Mouse (Mus musculus) liver, adult 2 months (tissue): ENCODE data around the gene Slc15a2. TPM values are rescaled to one million over a fixed set of nuclear protein-coding genes. Genes with fewer than 3 reads are reported as not detected.

Experiments
- DNase-seq: peaks from one replicate; pipeline ENCODE4 v3.0.0-alpha.2; 2011; ENCODE audit warnings: low read depth, low spot score; ENCODE audit errors: extremely low read depth
- H3K27ac ChIP-seq: fragments of 200-500 bp; replicated peaks from 2 replicates; pipeline ENCODE4 v1.5.1; 2012; ENCODE audit warnings: low read depth, mild to moderate bottlenecking, control low read depth, inconsistent platforms, low read length; ENCODE audit not compliant: insufficient read depth
- H3K27me3 ChIP-seq: fragments of 200-500 bp; 2 replicates; pipeline ENCODE4 v1.6.1; 2012; ENCODE audit warnings: mild to moderate bottlenecking, moderate library complexity, low read length, inconsistent platforms; ENCODE audit not compliant: control insufficient read depth, insufficient read depth
- H3K36me3 ChIP-seq: fragments of 200-500 bp; 2 replicates; pipeline ENCODE4 v1.6.1; 2012; ENCODE audit warnings: low read length, inconsistent platforms; ENCODE audit not compliant: control insufficient read depth, insufficient read depth
- H3K4me1 ChIP-seq: fragments of 200-500 bp; 2 replicates; pipeline ENCODE4 v1.6.1; 2011; ENCODE audit warnings: low read length; ENCODE audit not compliant: control insufficient read depth, insufficient read depth
- H3K4me3 ChIP-seq: fragments of 200-500 bp; 2 replicates; pipeline ENCODE4 v1.5.1; 2011; ENCODE audit warnings: low read depth, mild to moderate bottlenecking, control low read depth, low read length, moderate library complexity; ENCODE audit not compliant: insufficient read depth
- H3K79me2 ChIP-seq: fragments of 200-500 bp; 2 replicates; pipeline ENCODE4 v1.6.1; 2012; ENCODE audit warnings: inconsistent platforms, mild to moderate bottlenecking, low read length, moderate library complexity; ENCODE audit not compliant: control insufficient read depth, insufficient read depth
- H3K9ac ChIP-seq: fragments of 200-500 bp; 2 replicates; pipeline ENCODE4 v1.6.1; 2012; ENCODE audit warnings: low read depth, mild to moderate bottlenecking, control low read depth, inconsistent platforms, low read length
- CTCF ChIP-seq: fragments of 200-500 bp; IDR thresholded peaks from 2 replicates; pipeline ENCODE4 v1.5.1; 2011; ENCODE audit warnings: low read depth, low read length, control low read depth
- POLR2A ChIP-seq: fragments of 200-500 bp; IDR thresholded peaks from 2 replicates; pipeline ENCODE4 v1.6.1; 2011; ENCODE audit warnings: low read length, control low read depth; ENCODE audit not compliant: insufficient read depth; ENCODE audit errors: extremely low read depth
- WGBS: fragments of 180-500 bp; shearing (Covaris S2); methylation state at CpG from one replicate; pipeline ENCODE4 v1.1.7; 2018; 5-methylcytosine and 5-hydroxymethylcytosine counted together
- polyA plus RNA-seq: library from polyadenylated mRNA; depleted of rRNA; stranded (reverse); fragments of >200 nt; gene quantifications from 2 replicates; pipeline ENCODE4 v1.2.3, GENCODE M21; 2012; rRNA removed
- total RNA-seq: library from RNA; depleted of rRNA; stranded (reverse); fragments of >200 nt; gene quantifications from 2 replicates; pipeline ENCODE4 v1.2.3, GENCODE M21; 2014; rRNA removed

Gene Slc15a2
- 2.8 and 6.9 TPM in 2 replicates for total RNA-seq
- 0.24 and 0.97 TPM in 2 replicates for polyA plus RNA-seq

DNA sequence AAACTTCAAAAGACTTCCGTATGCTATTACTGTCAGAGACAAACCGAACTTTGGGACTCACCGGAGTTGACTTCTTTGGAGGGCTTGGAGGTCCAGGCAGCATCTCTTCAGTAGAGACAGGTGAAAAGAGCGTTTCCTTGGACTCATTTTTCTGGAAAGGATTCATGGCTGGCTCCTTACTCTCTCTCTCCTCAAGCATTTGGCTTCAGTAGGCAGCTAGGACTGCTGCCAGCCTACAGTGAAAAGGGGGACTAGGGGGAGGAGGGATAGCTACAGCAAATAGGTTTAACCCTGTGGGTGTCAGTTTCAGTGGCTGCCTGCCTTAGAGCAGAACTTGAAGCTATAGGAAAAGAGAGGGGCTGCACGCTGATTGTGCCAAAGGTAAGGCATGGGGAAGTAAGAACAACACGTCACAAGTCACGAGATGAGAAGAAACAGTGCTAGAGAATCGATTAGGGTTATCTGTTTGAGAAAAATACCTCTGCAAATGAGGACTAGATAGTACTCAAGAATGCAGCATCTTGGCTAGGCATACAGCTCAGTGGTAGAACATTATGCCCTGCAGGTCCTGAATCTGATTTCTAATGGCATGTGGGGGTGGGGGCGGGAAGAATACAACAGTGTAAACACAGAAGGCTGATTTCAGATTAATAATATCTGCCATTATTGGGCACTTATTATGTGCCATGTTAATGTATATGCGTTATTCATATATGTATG lies at the start of gene Slc15a2:
Slc15a2 (minus strand) TSS at position 369 of the 720 bp plus-strand sequence.
- H3K27ac ChIP-seq: no peak within 1 kb of the TSS
- peaks cover 2% of the 10 kb centered on the region; the same call in 1 of the 2 replicates for H3K4me1 ChIP-seq
- no peak within 1 kb of the TSS for H3K9ac ChIP-seq
- no peak for DNase-seq
- H3K4me3 ChIP-seq: no peak within 1 kb of the TSS
- WGBS: 61% methylated on average over 10 of the region's 10 CpGs
- no peaks in the 10 kb centered on the region for H3K36me3 ChIP-seq
- H3K27me3 ChIP-seq: no peaks in the 10 kb centered on the region
- H3K79me2 ChIP-seq: no peaks in the 10 kb centered on the region
- no peak for TF ChIP-seq POLR2A
- TF ChIP-seq CTCF: no peak

DNA sequence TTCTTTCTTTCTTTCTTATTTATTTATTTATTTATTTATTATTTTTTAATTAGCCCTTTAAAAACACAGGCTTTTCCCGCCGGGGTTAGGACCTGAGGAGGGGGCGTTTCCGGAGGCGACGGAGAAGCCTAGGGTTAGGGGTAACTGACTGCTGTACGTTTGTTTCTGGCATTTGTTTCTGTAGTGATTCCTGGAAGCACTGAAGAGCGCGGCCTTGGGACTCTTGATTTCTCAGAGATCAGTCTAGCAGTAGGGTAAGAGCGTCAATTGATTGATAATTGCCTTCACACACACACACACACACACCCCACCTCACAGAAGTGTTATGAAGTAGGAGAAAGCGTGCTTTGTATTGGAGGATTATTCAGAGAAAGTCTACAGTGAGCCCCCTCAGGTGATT lies 44.1 kb upstream of the Slc15a2 start:
- Histone ChIP-seq H3K9ac (peak overlapping the region; percentile 63), H3K27ac (no peak overlapping the region), H3K4me1 (peaks cover 6% of the 10 kb centered on the region), H3K27me3 (no peaks in the 10 kb centered on the region), H3K4me3 (peak overlapping the region; percentile 98), H3K36me3 (no peaks in the 10 kb centered on the region), H3K79me2 (no peaks in the 10 kb centered on the region)
- TF ChIP-seq CTCF: no peak
- no peak for TF ChIP-seq POLR2A
- DNase-seq: peak; percentile 17
- 12% methylated on average over 11 of the region's 11 CpGs for WGBS

DNA sequence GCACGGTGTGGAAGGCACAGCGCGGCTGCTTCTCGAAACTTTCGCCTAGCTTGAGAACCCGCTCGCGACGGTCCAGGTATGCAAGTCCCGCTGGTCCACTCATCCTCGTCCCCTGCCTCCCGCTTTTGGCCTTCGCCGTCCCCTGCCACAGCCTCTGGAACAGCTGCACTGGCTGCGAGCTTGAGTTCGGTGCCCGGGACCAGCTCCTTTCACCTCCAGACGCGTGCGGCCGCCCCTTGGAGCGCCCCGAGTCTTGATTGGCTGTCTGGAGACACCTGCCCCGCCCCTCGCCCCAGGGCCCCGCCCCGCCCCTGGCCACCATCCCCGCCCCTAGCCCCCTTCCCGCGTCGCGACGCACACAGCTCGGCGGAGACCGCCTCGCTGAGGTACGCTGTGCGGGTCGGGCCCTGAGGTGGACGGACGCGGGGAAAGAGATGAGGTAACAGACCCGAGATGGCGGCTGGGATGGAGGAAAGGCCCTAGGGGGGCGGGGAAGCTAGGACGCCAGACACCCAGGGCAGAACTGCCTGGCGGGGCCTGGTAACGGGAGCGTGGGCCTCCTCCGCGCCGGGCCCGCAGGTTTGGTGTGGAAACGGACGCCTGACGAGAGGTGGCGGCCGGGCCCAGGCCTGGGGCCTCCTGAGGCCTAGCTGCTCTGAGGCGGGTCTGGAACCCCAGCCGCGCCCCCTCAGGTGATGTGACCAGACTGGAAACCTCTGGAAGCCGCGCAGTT lies 43.5 kb upstream of the Slc15a2 start, which contains the start of gene Iqcb1:
Iqcb1 (plus strand) TSS at position 332 of the 733 bp plus-strand sequence.
- Histone ChIP-seq H3K27ac (no peak within 1 kb of the TSS), H3K9ac (peak within 1 kb of the TSS; percentile 82), H3K4me1 (peaks cover 6% of the 10 kb centered on the region), H3K4me3 (peak within 1 kb of the TSS; percentile 98), H3K27me3 (no peaks in the 10 kb centered on the region), H3K79me2 (no peaks in the 10 kb centered on the region), H3K36me3 (no peaks in the 10 kb centered on the region)
- TF ChIP-seq CTCF: no peak
- no peak; the same call in 1 of the 2 replicates for TF ChIP-seq POLR2A
- peak; percentile 71 for DNase-seq
- WGBS: under 1% methylated on average over 64 of the region's 64 CpGs

DNA sequence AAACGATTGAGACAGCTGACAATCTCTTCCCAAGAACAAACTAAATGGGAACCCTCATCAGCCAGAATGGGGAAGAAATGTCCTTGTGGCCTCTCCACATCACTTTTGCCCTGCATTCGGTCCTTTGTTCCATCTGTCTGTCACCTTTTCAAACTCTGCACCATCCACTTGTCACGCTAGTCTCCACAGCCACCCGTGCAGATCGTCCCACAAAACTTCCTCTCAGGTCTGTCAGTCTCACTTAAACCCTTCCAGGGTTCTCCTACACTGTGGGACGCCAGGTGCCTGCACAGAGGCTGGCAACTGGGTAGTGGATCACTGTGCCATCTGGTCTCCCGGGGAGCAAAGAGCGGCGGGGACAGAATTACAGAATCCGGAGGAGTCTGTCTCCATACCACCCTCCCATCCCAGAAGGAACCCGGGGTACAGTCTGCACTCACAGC lies 42.9 kb upstream of the Slc15a2 start:
- Histone ChIP-seq H3K27ac (no peak overlapping the region), H3K9ac (peak overlapping the region; percentile 66), H3K27me3 (no peaks in the 10 kb centered on the region), H3K36me3 (no peaks in the 10 kb centered on the region), H3K79me2 (no peaks in the 10 kb centered on the region), H3K4me3 (peak overlapping the region; percentile 98), H3K4me1 (peaks cover 6% of the 10 kb centered on the region)
- WGBS: 11% methylated on average over 11 of the region's 11 CpGs
- TF ChIP-seq POLR2A (no peak), CTCF (no peak)
- DNase-seq: no peak

DNA sequence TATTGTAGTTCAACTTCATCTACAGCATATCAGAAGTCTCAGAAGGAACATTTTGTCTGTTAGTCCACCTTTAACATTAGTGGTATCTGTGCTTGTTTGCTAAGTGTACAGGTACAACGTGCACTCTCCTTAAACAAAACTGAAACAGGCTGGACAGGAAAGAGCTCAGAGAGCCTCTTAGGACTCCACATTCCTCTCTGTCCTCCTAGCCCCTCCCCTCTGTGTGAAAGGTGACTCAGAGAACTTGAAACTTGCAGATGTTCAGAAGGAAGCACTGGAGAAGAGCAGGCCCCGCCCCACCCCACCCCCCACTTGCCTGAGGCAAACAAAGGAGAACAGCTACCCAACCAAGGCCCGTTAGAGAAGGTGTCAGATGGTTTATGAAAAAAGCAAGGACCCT lies 36.7 kb upstream of the Slc15a2 start:
- WGBS: 13% methylated on average over 3 of the region's 3 CpGs
- DNase-seq: no peak
- Histone ChIP-seq H3K9ac (no peak overlapping the region), H3K4me1 (no peaks in the 10 kb centered on the region), H3K36me3 (no peaks in the 10 kb centered on the region), H3K4me3 (no peak overlapping the region), H3K27ac (no peak overlapping the region), H3K27me3 (no peaks in the 10 kb centered on the region), H3K79me2 (no peaks in the 10 kb centered on the region)
- no peak for TF ChIP-seq CTCF
- TF ChIP-seq POLR2A: no peak
